Comparison of ENCODE assay signal across 8 mouse cellular contexts in genomic region chr6:60828047-60828428, GRCm38 (mm10). TPM values are rescaled to one million over a fixed set of nuclear protein-coding genes. Genes with fewer than 3 reads are reported as not detected.
DNase-seq lines count a peak whose midpoint lies in the region; ATAC-seq lines count a peak whose summit lies in the region.

No protein-coding gene starts in this region.

- peak overlapping the region; percentile 60 for H3K4me3 ChIP-seq in heart, embryonic 15.5 days
- peak overlapping the region; percentile 55 for H3K4me3 ChIP-seq in hindbrain, embryonic 13.5 days
- H3K4me3 ChIP-seq in midbrain, embryonic 12.5 days, result peak overlapping the region; percentile 51

- ATAC-seq in heart, embryonic 15.5 days (replicated peaks; ENCODE audit: insufficient number of reproducible peaks, insufficient read depth, low FRiP score, low read depth), result 0 out of 2 replicates have a peak, but pooled peaks have one; percentile 21
- 0 out of 2 replicates have a peak, but pooled peaks have one; percentile 19 for ATAC-seq in hindbrain, embryonic 13.5 days (ENCODE audit: low FRiP score)
- peak; percentile 3; the same call in 1 of the 2 replicates for ATAC-seq in midbrain, embryonic 12.5 days (ENCODE audit: low FRiP score, low read depth)
- ATAC-seq in inflammation-experienced regulatory T-cells, adult 6 months, result no peak

- H3K36me3 ChIP-seq in heart, embryonic 15.5 days, result no peaks in the 10 kb centered on the region
- H3K36me3 ChIP-seq in hindbrain, embryonic 13.5 days, result no peaks in the 10 kb centered on the region
- H3K36me3 ChIP-seq in midbrain, embryonic 12.5 days, result no peaks in the 10 kb centered on the region

- no peak overlapping the region for H3K9ac ChIP-seq in heart, embryonic 15.5 days
- H3K9ac ChIP-seq in hindbrain, embryonic 13.5 days, result peak overlapping the region; percentile 76
- peak overlapping the region; percentile 62; the same call in 1 of the 2 replicates for H3K9ac ChIP-seq in midbrain, embryonic 12.5 days (replicated peaks)

- WGBS in heart, embryonic 15.5 days, result 40% methylated on average over 1 of the region's 1 CpGs
- 58% methylated on average over 1 of the region's 1 CpGs for WGBS in hindbrain, embryonic 13.5 days
- 47% methylated on average over 1 of the region's 1 CpGs for WGBS in midbrain, embryonic 12.5 days

- peaks cover 14% of the 10 kb centered on the region for H3K4me1 ChIP-seq in heart, embryonic 15.5 days (replicated peaks)
- H3K4me1 ChIP-seq in hindbrain, embryonic 13.5 days (replicated peaks), result peaks cover 9% of the 10 kb centered on the region
- H3K4me1 ChIP-seq in midbrain, embryonic 12.5 days, result no peaks in the 10 kb centered on the region

- intact Hi-C loops in heart, postnatal 14 days (cut with DNase I), result no loop called here

- no peak for DNase-seq in heart, postnatal 14 days
- DNase-seq in c-Kit-positive CD71-positive TER-119-positive erythroid progenitor cells, embryonic 14.5 days (ENCODE audit: low spot score), result peak; percentile 91
- DNase-seq in urinary bladder, postnatal 14 days (ENCODE audit: low spot score), result no peak
- no peak for DNase-seq in adrenal gland, adult 2 months

- H3K27me3 ChIP-seq in heart, embryonic 15.5 days, result no peaks in the 10 kb centered on the region
- H3K27me3 ChIP-seq in hindbrain, embryonic 13.5 days, result no peaks in the 10 kb centered on the region
- H3K27me3 ChIP-seq in midbrain, embryonic 12.5 days, result peaks cover 4% of the 10 kb centered on the region; the same call in 1 of the 2 replicates

- no peak overlapping the region for H3K27ac ChIP-seq in heart, embryonic 15.5 days
- H3K27ac ChIP-seq in hindbrain, embryonic 13.5 days, result 0 out of 2 replicates have a peak overlapping the region, but pooled peaks have one; percentile 91
- no peak overlapping the region for H3K27ac ChIP-seq in midbrain, embryonic 12.5 days (replicated peaks)

- no peaks in the 10 kb centered on the region for H3K9me3 ChIP-seq in heart, embryonic 15.5 days (replicated peaks)
- H3K9me3 ChIP-seq in hindbrain, embryonic 13.5 days, result no peaks in the 10 kb centered on the region
- H3K9me3 ChIP-seq in midbrain, embryonic 12.5 days, result no peaks in the 10 kb centered on the region

- H3K4me2 ChIP-seq in heart, embryonic 15.5 days, result peak overlapping the region; percentile 97
- peak overlapping the region; percentile 85 for H3K4me2 ChIP-seq in hindbrain, embryonic 13.5 days
- H3K4me2 ChIP-seq in midbrain, embryonic 12.5 days (replicated peaks), result peak overlapping the region; percentile 78

RNA-seq across cellular contexts. Expression of gene Snca, which starts 1.6 kb away (rescaled TPM):
- 143 and 144 TPM in 2 replicates for polyA plus RNA-seq in heart, embryonic 15.5 days (2015; fragmentation: Nextera tagmentation; extraction: Ambion mirVana)
- total RNA-seq in heart, postnatal 14 days (2021), result 10 to 100 TPM; 57.3 to 83.2 TPM
- 131 and 136 TPM in 2 replicates for polyA plus RNA-seq in hindbrain, embryonic 13.5 days (2015; fragmentation: Nextera tagmentation; extraction: Ambion mirVana)
- 29.6 and 38.6 TPM in 2 replicates for polyA plus RNA-seq in midbrain, embryonic 12.5 days (2016; fragmentation: Nextera tagmentation; extraction: Ambion mirVana)
- polyA plus RNA-seq in inflammation-experienced regulatory T-cells, adult 6 months (2017; shearing (Covaris generic)), result not detected
- 1 to 10 TPM; 5.3 TPM for total RNA-seq in adrenal gland, adult 2 months (2021)
- 0.09 and 0.49 TPM in 2 replicates for polyA plus RNA-seq in adrenal gland, adult 2 months (2012; rRNA removed)

Comparison
In these comparisons a context has a peak if more than half of its experiments do, and no peak if none do; other contexts are left out.
1. RNA of gene Snca, which starts 1.6 kb away (polyA plus RNA-seq): 143 to 144 TPM in heart, embryonic 15.5 days, 131 to 136 TPM in hindbrain, embryonic 13.5 days and 29.6 to 38.6 TPM in midbrain, embryonic 12.5 days; 0.09 to 0.49 TPM in adrenal gland, adult 2 months and not detected in inflammation-experienced regulatory T-cells, adult 6 months; every median in the first group is over 10 times any median in the second.
2. Peak in every context shown above with its lines, with median percentiles within 50 percentile points of each other: H3K4me2 ChIP-seq and H3K4me3 ChIP-seq.